Mouse (Mus musculus) small intestine, adult 2 months (tissue): ENCODE measurements at regions not wholly inside any gene's neighbourhood (a gene's known extent, or its start where the extent isn't known, plus 50 kb on each side); places are given as distances from the start of the nearest gene placed in this dataset.

ENCODE experiments used
- CTCF ChIP-seq: fragments of 200-500 bp; IDR thresholded peaks from 2 replicates; pipeline ENCODE4 v1.5.1; 2012; ENCODE audit warnings: low read depth, mild to moderate bottlenecking, control low read depth, inconsistent platforms, low read length, moderate library complexity, mixed read lengths; ENCODE audit not compliant: insufficient replicate concordance, insufficient read length; ENCODE audit errors: extremely low read depth
- POLR2A ChIP-seq: fragments of 200-500 bp; IDR thresholded peaks from 2 replicates; pipeline ENCODE4 v1.6.1; 2012; ENCODE audit warnings: low read depth, mild to moderate bottlenecking, control low read depth, inconsistent platforms, low read length, moderate library complexity

DNA sequence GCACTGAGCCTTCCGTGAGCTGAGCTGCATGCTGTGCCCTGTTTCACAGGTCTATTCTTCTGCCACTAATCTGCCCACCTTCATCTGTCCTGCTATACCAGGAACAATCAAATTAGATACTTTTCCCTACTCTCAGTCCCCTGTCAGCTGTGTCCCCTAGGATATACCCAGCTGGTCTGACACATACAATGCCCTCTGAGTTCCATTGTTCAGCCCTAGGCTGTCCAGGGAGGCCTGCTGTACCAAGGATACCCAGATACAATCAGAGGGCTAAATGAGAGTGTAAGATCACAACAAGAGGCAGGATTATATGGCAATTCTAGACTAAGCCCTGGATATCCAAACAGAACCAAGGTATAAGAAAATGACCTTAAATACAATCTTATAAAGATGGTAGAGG lies 487.6 kb upstream of the Dab2 start:
- TF ChIP-seq CTCF = no peak
- TF ChIP-seq POLR2A = no peak
